Mouse (Mus musculus) cerebellum, postnatal 4 days (tissue): ENCODE measurements around the gene Adh6b.
"Not testable (repeated sequence)": the region's sequence is repeated elsewhere in the genome, so short reads cannot be mapped to it uniquely, and the experiment has no call there.

ENCODE experiments used
- DNase-seq, 2 experiments: peaks; one replicate each; pipeline ENCODE4 v3.0.0; 2022; ENCODE audit warnings: low spot score in 2 of 2, mixed read lengths in 1 of 2

The Adh6b gene

GRCm38 (mm10) chr3:138360721-138361120 is 19.1 kb downstream of the Adh6b start:
- no peak for DNase-seq

DNA sequence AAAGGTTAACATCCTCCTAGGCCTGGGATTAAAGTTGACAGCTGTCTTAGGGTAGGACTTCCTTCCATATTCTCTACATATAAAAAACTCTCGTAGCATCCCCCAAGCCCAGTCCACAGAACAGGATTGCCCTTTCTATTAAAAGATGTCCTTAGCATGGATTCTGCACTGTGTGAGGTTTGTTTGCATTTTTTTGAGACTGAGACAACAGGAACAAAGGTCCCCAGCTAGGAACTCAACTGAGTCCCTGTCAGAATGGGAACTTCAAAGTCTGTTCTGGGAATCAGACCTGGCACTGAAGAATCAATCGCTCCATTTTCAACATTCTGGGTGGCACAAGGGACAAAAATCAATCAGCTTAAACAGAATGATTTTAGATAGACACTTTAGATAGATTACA is 21.3 kb downstream of the Adh6b start:
- no peak for DNase-seq

DNA sequence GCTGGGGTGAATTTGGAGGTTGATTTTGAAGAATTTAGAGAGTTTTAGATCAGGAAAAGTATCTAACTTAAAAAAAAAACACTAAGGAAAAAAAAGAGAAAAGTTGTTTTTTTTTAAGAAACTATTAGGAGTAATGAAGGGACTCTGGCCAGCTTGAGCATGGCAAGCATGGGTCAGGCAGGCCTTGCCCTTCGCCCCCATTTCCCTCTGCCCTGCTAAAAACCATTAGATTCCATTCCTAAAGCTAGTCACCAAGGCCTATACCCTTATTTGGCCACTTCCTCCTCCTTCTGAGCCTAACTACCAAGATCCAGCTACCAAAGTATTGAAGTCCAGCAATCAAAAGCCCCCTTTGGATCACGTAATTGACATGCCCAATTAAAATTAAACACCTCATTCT is 24.6 kb downstream of the Adh6b start:
- no peak for DNase-seq

DNA sequence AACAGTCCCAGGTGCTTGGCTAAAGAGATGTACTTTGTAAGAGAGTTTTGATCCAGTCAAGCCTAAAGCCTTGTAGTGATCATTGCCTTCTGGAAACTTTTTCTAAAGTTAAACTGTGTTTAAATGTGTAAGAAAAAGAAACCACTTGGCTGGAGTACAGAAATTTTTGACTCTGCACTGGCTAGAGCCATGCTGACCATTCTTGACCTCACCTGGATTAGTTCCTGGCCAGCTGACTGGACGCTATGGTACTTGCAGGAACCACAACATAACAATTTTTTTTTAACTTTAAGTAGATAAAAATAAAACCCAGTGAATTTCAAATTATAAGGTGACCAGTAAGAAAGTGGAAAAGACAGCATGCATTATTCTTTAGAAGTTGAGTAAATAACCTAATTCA is 28.0 kb downstream of the Adh6b start:
- DNase-seq = no peak

DNA sequence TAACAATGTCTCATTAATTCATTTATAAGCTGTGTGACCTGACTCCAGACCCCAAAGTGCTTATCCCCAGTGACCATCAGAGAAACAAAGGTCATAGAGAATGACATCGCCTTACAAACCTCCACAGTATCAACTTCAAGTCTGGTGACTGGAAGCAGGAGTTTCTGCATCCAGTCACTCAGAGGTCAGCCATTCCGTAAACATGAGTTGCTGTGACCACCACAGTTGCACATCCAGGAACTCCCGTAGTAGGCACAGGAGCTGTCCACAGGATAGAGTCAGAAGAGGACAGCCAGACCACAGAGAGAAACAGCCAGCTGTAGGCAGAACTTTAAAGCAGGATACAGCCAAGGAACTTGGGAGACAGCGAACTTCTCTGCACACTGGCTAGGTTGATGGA is 28.7 kb downstream of the Adh6b start:
- not testable (repeated sequence) for DNase-seq

DNA sequence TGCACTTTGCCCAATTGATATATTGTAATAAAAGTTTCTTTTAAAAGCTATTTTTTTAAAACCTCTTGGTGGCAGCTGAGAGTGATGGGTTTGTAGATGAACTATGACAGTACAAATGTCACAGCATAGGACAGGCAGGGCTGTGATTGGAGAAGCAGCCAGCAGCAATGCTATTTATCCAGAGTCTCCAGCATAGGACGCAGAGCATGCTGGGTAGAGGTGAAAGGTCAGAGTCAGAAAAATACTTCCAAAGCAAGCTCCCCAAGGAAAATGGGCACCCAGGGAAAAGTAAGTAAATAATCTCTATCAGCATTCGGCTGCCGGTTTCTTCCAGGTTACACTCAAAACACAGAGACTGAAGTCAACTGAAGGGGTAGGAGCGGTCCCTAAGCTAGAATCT is 32.3 kb downstream of the Adh6b start:
- DNase-seq = no peak

- no peak for DNase-seq
Measured at GRCm38 (mm10) chr3:138375148-138375547, 33.6 kb downstream of the Adh6b start.

DNA sequence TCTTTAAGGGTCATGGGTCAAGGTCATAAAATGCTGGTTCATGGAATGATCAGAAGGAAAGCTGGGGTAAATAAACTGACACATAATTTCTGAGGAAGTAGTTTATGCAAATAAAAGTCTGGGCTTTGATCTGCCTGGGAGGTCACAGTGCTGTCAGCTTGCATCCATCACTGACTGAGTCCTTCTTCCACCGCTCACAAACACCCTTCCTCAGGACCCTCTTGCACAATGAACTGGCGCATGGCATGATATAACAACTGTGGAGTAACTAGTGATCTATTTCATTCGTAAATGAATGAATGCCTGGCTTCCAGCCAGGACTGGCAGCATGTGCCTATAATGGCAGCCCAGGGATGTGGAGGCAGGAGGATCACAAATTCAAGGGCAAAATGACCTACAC is 39.6 kb downstream of the Adh6b start:
- DNase-seq = no peak

GRCm38 (mm10) chr3:138387155-138387554 is 45.6 kb downstream of the Adh6b start:
- no peak for DNase-seq

- no peak for DNase-seq
Measured at GRCm38 (mm10) chr3:138404872-138405271, 63.3 kb downstream of the Adh6b start.

DNA sequence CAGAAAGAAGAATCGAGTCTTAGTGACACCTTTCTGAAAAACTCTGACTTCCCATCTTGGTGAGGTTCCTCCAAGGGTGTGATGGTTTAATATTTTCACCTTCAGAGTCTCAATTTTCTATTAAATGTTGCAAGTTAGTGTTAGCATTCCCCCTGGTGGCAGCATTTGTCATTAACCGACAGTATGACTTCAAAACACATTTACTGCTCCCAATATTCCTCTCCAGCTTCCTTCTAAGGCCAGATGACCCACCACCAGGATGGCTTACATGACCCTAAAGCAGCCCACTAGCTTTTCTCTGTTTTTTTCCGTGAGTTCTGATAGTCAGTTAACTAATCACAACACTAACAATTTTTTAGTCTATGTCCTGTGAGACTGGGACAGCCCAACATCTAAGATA is 63.8 kb downstream of the Adh6b start:
- DNase-seq = peak in 1 of 2 experiments; percentile 44

DNA sequence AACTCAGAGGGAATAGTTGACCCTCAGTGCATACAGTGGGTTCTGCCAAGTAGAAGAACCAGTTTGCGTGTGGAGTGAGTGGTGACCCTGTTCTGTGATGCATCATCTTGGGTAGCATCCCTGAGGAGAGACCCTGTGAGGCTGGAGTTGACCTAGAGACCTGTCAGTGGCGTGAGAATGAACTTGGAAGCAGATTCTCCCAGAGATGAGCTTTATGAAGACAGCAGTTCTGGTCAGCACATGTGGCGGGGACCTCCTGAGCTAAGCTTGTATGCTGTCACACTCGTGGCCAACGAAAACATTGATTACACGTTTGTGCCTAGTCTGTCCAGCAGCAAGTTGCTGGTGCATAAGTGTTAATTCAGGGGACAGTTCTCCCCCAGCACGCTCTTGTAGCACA is 64.3 kb downstream of the Adh6b start:
- DNase-seq = no peak

DNA sequence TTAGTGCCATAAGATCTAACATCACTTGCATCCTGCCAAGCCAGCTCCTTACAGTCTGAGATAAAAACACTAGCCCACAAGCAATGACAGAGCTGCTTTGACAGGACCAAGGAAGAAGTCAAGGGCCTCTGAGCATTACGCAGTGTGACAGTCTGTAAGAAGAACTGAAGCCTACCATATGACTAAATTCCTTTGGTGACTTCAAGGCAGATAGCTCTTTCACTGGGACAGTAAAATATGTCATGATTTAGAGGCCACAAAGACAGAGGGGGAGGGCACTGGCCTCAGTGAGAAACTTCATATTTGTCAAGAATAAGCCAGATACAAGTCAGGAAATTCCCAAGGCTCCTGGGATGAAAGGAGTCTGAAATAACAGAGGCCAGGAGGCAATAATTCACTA is 66.3 kb downstream of the Adh6b start:
- DNase-seq = no peak
